Mouse (Mus musculus) MEL (cell line): ENCODE data around the gene Syne2. TPM values are rescaled to one million over a fixed set of nuclear protein-coding genes. Genes with fewer than 3 reads are reported as not detected.

ENCODE experiments used
- DNase-seq: peaks from one replicate; pipeline ENCODE4 v3.0.0; 2011; ENCODE audit warnings: low read depth, low spot score
- H3K27ac ChIP-seq: 2 replicates; pipeline ENCODE4 v1.5.1; 2012; ENCODE audit warnings: low read depth, mild to moderate bottlenecking, control low read depth, low read length, moderate library complexity; ENCODE audit not compliant: control insufficient read depth
- H3K27me3 ChIP-seq, 2 experiments: fragments of 150-350 bp in 1 of 2; sonication (generic) in 1 of 2; 2 replicates each; pipeline ENCODE4 v1.6.1; 2012; ENCODE audit warnings: low read length in 2 of 2, mild to moderate bottlenecking in 2 of 2, improper control_type of control experiment in 1 of 2, moderate library complexity in 1 of 2; ENCODE audit not compliant: insufficient read depth in 2 of 2, control insufficient read depth in 1 of 2
- H3K36me3 ChIP-seq, 2 experiments: 2 replicates each; pipeline ENCODE4 v1.6.1; 2012 to 2014; ENCODE audit warnings: low read length in 2 of 2, improper control_type of control experiment in 1 of 2, inconsistent platforms in 1 of 2, mild to moderate bottlenecking in 1 of 2; ENCODE audit not compliant: insufficient read depth in 2 of 2, control insufficient read depth in 1 of 2
- H3K4me1 ChIP-seq, 2 experiments: fragments of 150-350 bp in 1 of 2; sonication (generic) in 1 of 2; 2 replicates each; pipeline ENCODE4 v1.6.1; 2012; ENCODE audit warnings: low read length in 2 of 2, improper control_type of control experiment in 1 of 2, mild to moderate bottlenecking in 1 of 2; ENCODE audit not compliant: insufficient read depth in 2 of 2, control insufficient read depth in 1 of 2
- H3K4me3 ChIP-seq, 2 experiments: fragments of 150-350 bp in 1 of 2; sonication (generic) in 1 of 2; 2 replicates each; pipeline ENCODE4 v1.5.1; 2012; ENCODE audit warnings: low read depth in 2 of 2, low read length in 2 of 2, mild to moderate bottlenecking in 2 of 2, moderate library complexity in 2 of 2, control low read depth in 1 of 2, improper control_type of control experiment in 1 of 2; ENCODE audit not compliant: control insufficient read depth in 1 of 2, insufficient read depth in 1 of 2
- H3K79me2 ChIP-seq: 2 replicates; pipeline ENCODE4 v1.6.1; 2012; ENCODE audit warnings: mild to moderate bottlenecking, low read length, moderate library complexity; ENCODE audit not compliant: control insufficient read depth, poor library complexity, insufficient read depth
- H3K9ac ChIP-seq: 2 replicates; pipeline ENCODE4 v1.6.1; 2012; ENCODE audit warnings: low read depth, mild to moderate bottlenecking, control low read depth, low read length, moderate library complexity; ENCODE audit not compliant: control insufficient read depth, poor library complexity, severe bottlenecking
- H3K9me3 ChIP-seq: fragments of 150-350 bp; sonication (generic); replicated peaks from 2 replicates; pipeline ENCODE4 v1.6.1; 2012; ENCODE audit warnings: mild to moderate bottlenecking, low read length, improper control_type of control experiment, moderate library complexity; ENCODE audit not compliant: insufficient read depth
- BHLHE40 ChIP-seq: IDR thresholded peaks from 2 replicates; pipeline ENCODE4 v1.6.1; 2012; ENCODE audit warnings: low read depth, mild to moderate bottlenecking, inconsistent platforms, low read length, improper control_type of control experiment, borderline replicate concordance
- CHD1 ChIP-seq: IDR thresholded peaks from 2 replicates; pipeline ENCODE4 v1.6.1; 2012; ENCODE audit warnings: low read depth, mild to moderate bottlenecking, inconsistent platforms, low read length, improper control_type of control experiment
- CHD2 ChIP-seq: IDR thresholded peaks from 2 replicates; pipeline ENCODE4 v1.6.1; 2011; ENCODE audit warnings: low read length, improper control_type of control experiment
- ELF1 ChIP-seq: IDR thresholded peaks from 2 replicates; pipeline ENCODE4 v1.6.1; 2014; ENCODE audit warnings: low read depth, mild to moderate bottlenecking, inconsistent platforms, low read length, improper control_type of control experiment, moderate library complexity
- EP300 ChIP-seq, 2 experiments: IDR thresholded peaks; 2 replicates each; pipeline ENCODE4 v1.6.1; 2011; ENCODE audit warnings: improper control_type of control experiment in 2 of 2, low read length in 2 of 2, low read depth in 1 of 2, mild to moderate bottlenecking in 1 of 2
- GABPA ChIP-seq: IDR thresholded peaks from 2 replicates; pipeline ENCODE4 v1.6.1; 2012; ENCODE audit warnings: low read depth, mild to moderate bottlenecking, inconsistent platforms, low read length, improper control_type of control experiment, moderate library complexity
- JUND ChIP-seq: IDR thresholded peaks from 2 replicates; pipeline ENCODE4 v1.6.1; 2011; ENCODE audit warnings: low read depth, mild to moderate bottlenecking, improper control_type of control experiment, low read length
- MAZ ChIP-seq: IDR thresholded peaks from 2 replicates; pipeline ENCODE4 v1.6.1; 2012; ENCODE audit warnings: low read depth, mild to moderate bottlenecking, inconsistent platforms, low read length, improper control_type of control experiment
- MYB ChIP-seq: IDR thresholded peaks from 2 replicates; pipeline ENCODE4 v1.6.1; 2011; ENCODE audit warnings: mild to moderate bottlenecking, low read depth, low read length, improper control_type of control experiment
- MYC ChIP-seq: IDR thresholded peaks from 2 replicates; pipeline ENCODE4 v1.6.1; 2011; ENCODE audit warnings: low read depth, mild to moderate bottlenecking, low read length, improper control_type of control experiment, moderate library complexity
- POLR2A ChIP-seq, 2 experiments: IDR thresholded peaks; 2 replicates each; pipeline ENCODE4 v1.6.1; 2011 to 2012; ENCODE audit warnings: low read length in 2 of 2, mild to moderate bottlenecking in 2 of 2, control low read depth in 1 of 2, improper control_type of control experiment in 1 of 2, low read depth in 1 of 2, moderate library complexity in 1 of 2; ENCODE audit not compliant: control insufficient read depth in 1 of 2, insufficient read depth in 1 of 2, poor library complexity in 1 of 2
- POLR2AphosphoS5 ChIP-seq: IDR thresholded peaks from 2 replicates; pipeline ENCODE4 v1.6.1; 2012; ENCODE audit warnings: low read depth, borderline replicate concordance, mild to moderate bottlenecking, inconsistent platforms, low read length, moderate library complexity, mixed read lengths
- RCOR1 ChIP-seq: IDR thresholded peaks from 2 replicates; pipeline ENCODE4 v1.6.1; 2012; ENCODE audit warnings: low read depth, mild to moderate bottlenecking, inconsistent platforms, low read length, improper control_type of control experiment
- SMC3 ChIP-seq: IDR thresholded peaks from 2 replicates; pipeline ENCODE4 v1.6.1; 2011; ENCODE audit warnings: low read depth, low read length, improper control_type of control experiment
- TAL1 ChIP-seq: IDR thresholded peaks from 2 replicates; pipeline ENCODE4 v1.6.1; 2012; ENCODE audit warnings: mild to moderate bottlenecking, inconsistent platforms, low read length, moderate library complexity, mixed read lengths
- TBP ChIP-seq: IDR thresholded peaks from 2 replicates; pipeline ENCODE4 v1.8.0; 2011; ENCODE audit warnings: low read depth, low read length, improper control_type of control experiment
- UBTF ChIP-seq: IDR thresholded peaks from 2 replicates; pipeline ENCODE4 v1.6.1; 2012; ENCODE audit warnings: low read depth, mild to moderate bottlenecking, inconsistent platforms, low read length, improper control_type of control experiment, moderate library complexity, borderline replicate concordance; ENCODE audit not compliant: insufficient read depth
- ZC3H11A ChIP-seq: IDR thresholded peaks from 2 replicates; pipeline ENCODE4 v1.6.1; 2012; ENCODE audit warnings: low read depth, mild to moderate bottlenecking, inconsistent platforms, low read length, improper control_type of control experiment
- ZKSCAN1 ChIP-seq: IDR thresholded peaks from 2 replicates; pipeline ENCODE4 v1.6.1; 2012; ENCODE audit warnings: low read depth, mild to moderate bottlenecking, inconsistent platforms, low read length, improper control_type of control experiment, moderate library complexity
- polyA plus RNA-seq, 2 experiments: library from polyadenylated mRNA; stranded (reverse) in 1 of 2; unstranded in 1 of 2; fragments of >175 nt in 1 of 2; fragments of >200 nt in 1 of 2; gene quantifications; 2 replicates each; pipeline versions ENCODE4 v1.2.1 to v1.2.4; 2012; ENCODE audit warnings: low replicate concordance in 2 of 2, low read depth in 1 of 2; ENCODE audit not compliant: insufficient read length in 2 of 2, insufficient read depth in 1 of 2, missing spikeins in 1 of 2
- total RNA-seq: library from RNA; depleted of rRNA; stranded (reverse); fragments of 300-350 nt; gene quantifications from 2 replicates; pipeline ENCODE4 v1.2.3, GENCODE M21; 2012

Syne2 gene
- total and polyA plus RNA-seq, 3 experiments: 0.06 to 0.15 TPM; not detected in 1

DNA sequence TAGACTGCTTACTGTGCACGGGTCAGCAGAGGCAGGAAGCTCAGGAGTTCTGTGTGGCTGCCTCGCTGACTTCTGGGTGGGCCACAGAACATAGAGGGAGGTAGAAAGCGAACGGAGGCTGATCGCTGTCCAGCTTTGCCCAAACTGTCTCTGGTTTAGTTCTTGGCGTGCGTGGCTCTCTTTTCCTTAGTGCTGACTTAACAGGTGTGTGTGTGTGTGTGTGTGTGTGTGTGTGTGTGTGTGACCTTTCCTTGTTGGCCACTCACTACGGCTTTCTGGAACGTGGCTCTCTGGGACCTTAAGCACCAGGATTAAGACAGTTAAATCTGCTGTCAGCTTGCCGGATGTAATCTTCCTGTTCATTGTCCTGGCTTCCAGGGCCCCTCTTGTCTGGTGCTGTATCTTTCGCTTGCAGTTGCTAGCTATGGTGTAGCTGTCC, 18.6 kb downstream of the Syne2 start:
- Histone ChIP-seq H3K9ac (no peak overlapping the region), H3K4me1 (no peaks in the 10 kb centered on the region), H3K36me3 (no peaks in the 10 kb centered on the region), H3K9me3 (no peaks in the 10 kb centered on the region), H3K27me3 (peaks cover 2 to 5% of the 10 kb centered on the region in 2 experiments; a peak in 3 of 4 replicates), H3K27ac (no peak overlapping the region), H3K4me3 (no peak overlapping the region), H3K79me2 (no peaks in the 10 kb centered on the region)
- TF ChIP-seq ZC3H11A: no peak
- TF ChIP-seq GABPA: no peak
- TF ChIP-seq POLR2AphosphoS5: no peak
- no peak for TF ChIP-seq SMC3
- TF ChIP-seq TAL1: no peak
- no peak for DNase-seq

DNA sequence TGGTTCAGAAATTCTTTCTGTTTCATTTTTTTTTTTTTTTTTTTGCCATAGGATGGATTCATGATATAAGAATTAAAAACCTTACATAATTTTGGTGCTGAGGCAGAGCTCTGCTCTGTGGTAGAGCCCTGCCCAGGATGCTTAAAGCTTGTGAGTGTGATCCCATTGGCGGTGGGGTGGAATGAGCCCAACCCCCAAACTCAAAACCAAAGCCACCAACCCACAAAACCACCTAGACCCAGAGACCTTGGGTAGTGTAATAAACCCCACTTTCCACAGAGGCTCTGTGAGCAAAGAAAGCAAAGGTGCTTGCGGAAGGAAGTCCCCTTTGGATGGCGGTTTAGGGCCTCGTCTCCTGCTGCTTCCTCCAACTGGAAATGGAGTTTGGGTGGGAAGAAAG, 19.5 kb downstream of the Syne2 start:
- no peaks in the 10 kb centered on the region for H3K4me1 ChIP-seq
- no peaks in the 10 kb centered on the region for H3K9me3 ChIP-seq
- no peak for DNase-seq
- no peak overlapping the region for H3K27ac ChIP-seq
- no peak overlapping the region for H3K9ac ChIP-seq
- no peaks in the 10 kb centered on the region for H3K79me2 ChIP-seq
- TF ChIP-seq GABPA: no peak
- TF ChIP-seq POLR2A (IDR thresholded peaks at IDR 0.05; ENCODE audit: control insufficient read depth in 1 of 2, insufficient read depth in 1 of 2, low read depth in 1 of 2, low read length in 2 of 2, poor library complexity in 1 of 2): no peak
- no peak for TF ChIP-seq CHD2
- no peak for TF ChIP-seq ELF1
- no peak for TF ChIP-seq JUND
- no peak for TF ChIP-seq MYB
- no peak for TF ChIP-seq TBP
- TF ChIP-seq MAZ: no peak
- no peak for TF ChIP-seq EP300 (IDR thresholded peaks at IDR 0.05; ENCODE audit: low read depth in 1 of 2, low read length in 2 of 2)
- no peak for TF ChIP-seq CHD1
- TF ChIP-seq ZKSCAN1: no peak
- no peak for TF ChIP-seq BHLHE40
- no peak for TF ChIP-seq RCOR1
- TF ChIP-seq MYC: no peak
- no peak for TF ChIP-seq UBTF
- no peak for TF ChIP-seq POLR2AphosphoS5
- H3K27me3 ChIP-seq: peaks cover 2 to 5% of the 10 kb centered on the region in 2 experiments; a peak in 3 of 4 replicates
- H3K36me3 ChIP-seq: no peaks in the 10 kb centered on the region
- H3K4me3 ChIP-seq: no peak overlapping the region
